Mouse (Mus musculus) kidney, adult 9 months (tissue): ENCODE measurements at regions not wholly inside any gene's neighbourhood (a gene's known extent, or its start where the extent isn't known, plus 50 kb on each side); places are given as distances from the start of the nearest gene placed in this dataset.
"Not testable (repeated sequence)": the region's sequence is repeated elsewhere in the genome, so short reads cannot be mapped to it uniquely, and the experiment has no call there.

Source experiments
- DNase-seq: peaks from one replicate; pipeline ENCODE4 v3.0.0; 2022

GRCm38 (mm10) chr8:19976461-19976860 lies 73.3 kb downstream of the Gm31371 start:
- not testable (repeated sequence) for DNase-seq

DNA sequence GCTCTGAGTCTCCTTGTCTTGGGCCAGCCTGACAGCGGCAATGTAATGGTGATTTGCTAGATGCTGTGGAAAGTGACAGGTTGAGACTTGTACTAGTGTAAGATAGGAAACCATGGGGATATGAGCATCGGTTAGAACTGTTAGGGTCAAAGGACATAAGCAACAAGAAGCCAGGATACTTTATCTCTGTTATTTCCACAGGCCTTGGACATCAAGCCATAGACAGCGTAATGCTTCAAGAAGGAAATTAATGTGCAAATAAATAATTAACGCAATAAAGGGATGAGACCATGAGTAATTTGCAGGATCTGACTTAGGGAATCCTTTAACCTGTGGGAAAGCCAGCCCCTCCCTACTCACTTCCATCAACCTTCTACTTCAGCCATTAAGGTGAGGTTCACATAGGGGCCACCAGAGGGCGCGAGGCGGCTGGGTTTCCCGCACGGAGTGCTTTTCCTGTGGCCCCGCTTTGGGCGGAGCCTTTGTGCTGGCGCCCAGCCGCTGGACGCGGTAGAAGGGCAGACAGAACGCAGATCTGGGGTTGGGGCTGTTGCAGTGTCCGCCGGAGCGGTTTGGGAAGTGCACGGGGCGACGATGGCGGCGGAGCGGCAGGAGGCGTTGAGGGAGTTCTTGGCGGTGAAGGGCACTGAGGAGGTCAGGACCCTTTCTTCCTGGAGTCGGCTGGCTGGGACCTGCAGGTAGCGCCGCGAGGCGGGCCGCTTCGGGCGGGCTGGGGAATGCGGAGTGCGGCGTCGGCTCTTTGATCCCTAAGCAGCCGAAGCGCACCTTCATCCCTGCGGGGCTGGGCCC lies 76.5 kb downstream of the Gm31371 start:
- DNase-seq, result peak; percentile 72

GRCm38 (mm10) chr8:19980346-19980726 lies 77.1 kb downstream of the Gm31371 start:
- peak; percentile 6 for DNase-seq

DNA sequence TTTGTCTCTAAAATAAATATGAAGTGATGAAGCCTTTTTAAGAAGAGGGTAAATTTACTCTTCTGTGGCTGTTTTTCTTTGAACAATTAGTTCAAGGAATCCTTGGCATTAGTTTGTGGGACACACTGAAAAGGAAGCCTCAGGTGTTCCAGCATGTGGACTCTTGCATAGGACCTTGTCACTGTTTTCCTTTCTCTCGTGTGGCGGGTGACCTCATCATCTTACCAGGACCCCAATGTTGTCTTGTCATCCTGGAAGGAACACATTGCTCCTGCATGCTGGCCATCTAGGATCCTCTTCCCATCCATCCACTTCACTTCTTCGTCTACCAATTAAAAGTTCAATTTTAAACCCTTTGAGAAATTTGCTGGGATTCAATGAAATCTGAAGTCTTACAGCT lies 104.9 kb downstream of the Gm31371 start:
- not testable (repeated sequence) for DNase-seq

- not testable (repeated sequence) for DNase-seq
Observed at GRCm38 (mm10) chr8:20010947-20011346, 107.8 kb downstream of the Gm31371 start.

DNA sequence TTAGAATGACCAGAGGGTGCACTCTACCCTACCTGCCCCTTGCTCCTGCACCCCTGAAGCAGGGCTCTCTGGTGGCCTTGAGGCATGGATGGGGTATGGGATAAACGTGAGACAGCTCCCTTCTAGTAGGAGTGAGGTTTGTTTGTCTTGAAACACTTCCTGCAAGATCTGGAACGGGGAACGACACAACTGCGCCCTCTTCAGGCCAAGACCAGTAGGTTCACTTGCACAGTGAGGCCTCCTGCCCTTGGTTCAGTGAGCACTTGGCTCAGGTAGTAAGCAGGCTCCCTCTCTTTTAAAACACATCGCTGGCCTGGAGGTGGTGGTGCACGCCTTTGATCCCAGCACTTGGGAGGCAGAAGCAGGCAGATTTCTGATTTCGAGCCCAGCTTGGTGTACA lies 110.1 kb downstream of the Gm31371 start:
- DNase-seq, result not testable (repeated sequence)

GRCm38 (mm10) chr8:20014451-20015130 lies 111.4 kb downstream of the Gm31371 start:
- DNase-seq, result not testable (repeated sequence)

- not testable (repeated sequence) for DNase-seq
Observed at GRCm38 (mm10) chr8:20015411-20016081, 112.4 kb downstream of the Gm31371 start.

GRCm38 (mm10) chr8:20016082-20016840 lies 113.1 kb downstream of the Gm31371 start:
- DNase-seq, result peak; percentile 62

GRCm38 (mm10) chr8:20025521-20025920 lies 122.3 kb downstream of the Gm31371 start:
- DNase-seq, result not testable (repeated sequence)

DNA sequence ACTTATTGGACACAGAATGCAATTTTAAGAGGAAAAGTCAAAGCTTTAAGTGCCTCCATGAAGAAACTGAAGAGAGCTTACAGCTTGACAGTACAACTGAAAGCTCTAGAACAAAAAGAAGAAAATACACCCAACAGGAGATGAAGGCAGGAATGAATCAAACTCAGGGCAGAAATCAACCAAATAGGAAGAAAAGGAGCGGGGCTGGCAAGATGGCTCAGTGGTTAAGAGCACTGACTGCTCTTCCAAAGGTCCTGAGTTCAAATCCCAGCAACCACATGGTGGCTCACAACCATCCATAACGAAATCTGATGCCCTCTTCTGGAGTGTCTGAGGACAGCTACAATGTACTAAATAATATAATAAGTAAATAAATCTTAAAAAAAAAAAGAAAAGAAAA lies 124.8 kb downstream of the Gm31371 start:
- not testable (repeated sequence) for DNase-seq

DNA sequence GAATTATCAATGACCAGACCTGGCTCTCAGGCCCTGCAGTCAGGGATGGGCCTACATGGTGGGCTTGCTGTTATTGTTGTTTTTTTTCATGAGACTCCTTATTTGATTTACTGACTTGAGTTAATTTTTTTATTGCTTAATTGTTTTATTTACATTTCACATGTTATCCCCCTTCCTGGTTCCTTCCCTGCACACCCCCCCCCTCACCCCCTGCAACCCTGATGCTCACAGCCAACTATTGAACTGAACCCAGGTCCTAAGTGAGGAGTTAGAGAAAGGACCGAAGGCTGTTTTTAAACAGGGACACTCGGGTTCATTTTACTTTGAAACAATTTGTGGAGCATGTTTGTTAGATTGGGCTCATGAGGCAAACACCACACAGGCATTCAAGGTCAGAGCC lies 126.9 kb downstream of the Gm31371 start:
- DNase-seq, result not testable (repeated sequence)

- DNase-seq, result peak; percentile 24
Observed at GRCm38 (mm10) chr8:20057626-20058025, 154.4 kb downstream of the Gm31371 start.

DNA sequence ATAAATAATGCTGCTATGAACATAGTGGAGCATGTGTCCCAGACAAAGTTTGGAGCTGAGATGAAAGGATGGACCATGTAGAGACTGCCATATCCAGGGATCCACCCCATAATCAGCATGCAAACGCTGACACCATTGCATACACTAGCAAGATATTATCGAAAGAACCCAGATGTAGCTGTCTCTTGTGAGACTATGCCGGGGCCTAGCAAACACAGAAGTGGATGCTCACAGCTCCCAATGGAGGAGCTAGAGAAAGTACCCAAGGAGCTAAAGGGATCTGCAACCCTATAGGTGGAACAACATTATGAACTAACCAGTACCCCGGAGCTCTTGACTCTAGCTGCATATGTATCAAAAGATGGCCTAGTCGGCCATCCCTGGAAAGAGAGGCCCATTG lies 194.9 kb downstream of the Gm31371 start:
- DNase-seq, result not testable (repeated sequence)

- not testable (repeated sequence) for DNase-seq
Observed at GRCm38 (mm10) chr8:20100241-20100640, 197.0 kb downstream of the Gm31371 start.

DNA sequence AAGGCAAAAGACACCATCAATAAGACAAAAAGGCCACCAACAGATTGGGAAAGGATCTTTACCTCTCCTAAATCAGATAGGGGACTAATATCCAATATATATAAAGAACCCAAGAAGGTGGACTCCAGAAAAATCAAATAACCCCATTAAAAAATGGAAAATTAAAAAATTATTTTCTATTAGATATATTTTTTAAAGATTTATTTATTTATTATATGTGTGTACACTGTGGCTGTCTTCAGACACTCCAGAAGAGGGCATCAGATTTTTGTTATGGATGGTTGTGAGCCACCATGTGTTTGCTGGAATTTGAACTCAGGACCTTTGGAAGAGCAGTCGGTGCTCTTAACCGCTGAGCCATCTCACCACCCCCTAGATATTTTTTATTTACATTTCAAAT lies 199.2 kb downstream of the Gm31371 start:
- DNase-seq, result not testable (repeated sequence)

DNA sequence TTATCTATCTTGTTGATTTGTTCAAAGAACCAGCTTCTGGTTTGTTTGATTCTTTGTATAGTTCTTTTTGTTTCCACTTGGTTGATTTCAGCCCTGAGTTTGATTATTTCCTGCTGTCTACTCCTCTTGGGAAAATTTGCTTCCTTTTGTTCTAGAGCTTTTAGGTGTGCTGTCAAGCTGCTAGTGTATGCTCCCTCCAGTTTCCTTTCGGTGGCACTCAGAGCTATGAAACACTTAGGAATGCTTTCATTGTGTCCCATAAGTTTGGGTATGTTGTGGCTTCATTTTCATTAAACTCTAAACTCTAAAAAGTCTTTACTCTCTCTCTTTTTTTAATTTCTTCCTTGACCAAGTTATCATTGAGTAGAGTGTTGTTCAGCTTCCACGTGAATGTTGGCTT lies 204.0 kb downstream of the Gm31371 start:
- DNase-seq, result not testable (repeated sequence)

DNA sequence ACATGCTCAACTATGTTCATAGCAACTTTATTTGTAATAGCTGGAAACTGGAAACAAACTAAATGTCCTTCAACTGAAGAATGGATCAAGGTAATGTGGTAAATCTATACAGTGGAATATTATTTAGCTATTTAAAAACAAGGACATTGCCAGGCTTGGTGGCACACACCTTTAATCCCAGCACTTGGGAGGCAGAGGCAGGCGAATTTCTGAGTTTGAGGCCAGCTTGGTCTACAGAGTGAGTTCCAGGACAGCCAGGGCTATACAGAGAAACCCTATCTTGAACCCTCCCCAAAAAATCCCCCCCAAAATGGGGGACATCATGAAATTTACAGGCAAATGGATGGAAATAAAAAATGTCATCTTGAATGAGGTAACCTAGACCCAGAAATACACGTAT lies 213.6 kb downstream of the Gm31371 start:
- not testable (repeated sequence) for DNase-seq

- not testable (repeated sequence) for DNase-seq
Observed at GRCm38 (mm10) chr8:20119581-20119980, 216.4 kb downstream of the Gm31371 start.

DNA sequence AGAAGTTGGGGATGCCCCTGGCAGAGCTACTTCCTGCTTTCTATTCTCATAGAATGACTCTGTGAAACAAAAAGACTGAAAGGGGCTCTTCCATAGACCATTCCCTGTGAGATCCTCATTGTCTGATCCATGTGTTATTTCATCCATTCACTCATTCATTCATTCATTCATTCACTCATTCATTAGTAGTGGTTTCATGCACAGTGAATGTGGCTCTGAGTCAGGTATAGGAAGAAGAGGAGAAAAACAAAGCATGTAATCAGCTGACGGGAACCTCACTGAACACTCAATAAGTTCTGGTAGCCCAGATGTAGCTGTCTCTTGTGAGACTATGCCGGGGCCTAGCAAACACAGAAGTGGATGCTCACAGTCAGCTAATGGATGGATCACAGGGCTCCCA lies 217.0 kb downstream of the Gm31371 start:
- not testable (repeated sequence) for DNase-seq

DNA sequence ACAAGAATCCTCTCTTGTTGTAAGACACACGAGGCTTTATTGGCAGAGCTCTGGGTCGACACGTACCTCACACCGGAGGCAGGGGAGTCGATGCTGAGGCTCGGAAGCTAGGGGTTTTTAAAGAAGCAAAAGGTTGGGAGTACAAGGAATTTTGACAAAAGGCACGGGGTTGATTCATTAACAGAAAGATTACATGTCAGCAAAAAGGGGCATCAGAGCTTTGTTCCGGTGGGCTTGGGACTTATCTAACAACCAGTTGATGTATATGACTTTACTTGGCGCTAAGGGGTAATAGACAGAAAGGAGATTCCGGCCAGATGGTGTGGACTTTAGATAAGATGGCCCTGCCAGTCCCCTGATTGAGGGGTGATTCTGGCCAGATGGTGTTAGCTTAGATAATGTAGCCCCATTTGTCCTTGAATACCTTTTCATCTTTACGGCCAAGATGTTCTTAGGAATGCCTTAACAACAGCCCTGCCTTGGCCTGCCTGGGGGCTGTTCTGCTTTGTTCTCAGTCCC lies 218.3 kb downstream of the Gm31371 start:
- not testable (repeated sequence) for DNase-seq
